Mouse (Mus musculus): Measurements from ENCODE around the gene Hspb2. TPM values are rescaled to one million over a fixed set of nuclear protein-coding genes. Genes with fewer than 3 reads are reported as not detected.

The Hspb2 gene
- polyA plus RNA-seq, 1 experiment, result not detected

GRCm38 (mm10) chr9:50761520-50762243, 9.5 kb upstream of the Hspb2 start:
- no peak for TF ChIP-seq GATA1 (IDR thresholded peaks at IDR 0.05; ENCODE audit: low read length)

- no peak for TF ChIP-seq GATA1 (IDR thresholded peaks at IDR 0.05; ENCODE audit: low read length)
Measured at GRCm38 (mm10) chr9:50756711-50757110, 4.6 kb upstream of the Hspb2 start.

GRCm38 (mm10) chr9:50753947-50754346, 1.8 kb upstream of the Hspb2 start:
- no peak for TF ChIP-seq GATA1 (IDR thresholded peaks at IDR 0.05; ENCODE audit: low read length)

GRCm38 (mm10) chr9:50752784-50753615, 846 bp upstream of the Hspb2 start:
- no peak for TF ChIP-seq GATA1 (IDR thresholded peaks at IDR 0.05; ENCODE audit: low read length)

GRCm38 (mm10) chr9:50751323-50751722, 831 bp downstream of the Hspb2 start, which contains the start of gene Cryab:
Gene Cryab (plus strand): TSS chr9:50751325.
- TF ChIP-seq GATA1 (IDR thresholded peaks at IDR 0.05; ENCODE audit: low read length), result no peak

- TF ChIP-seq GATA1 (IDR thresholded peaks at IDR 0.05; ENCODE audit: low read length), result no peak
Measured at GRCm38 (mm10) chr9:50750706-50751105, 1.4 kb downstream of the Hspb2 start.

- TF ChIP-seq GATA1 (IDR thresholded peaks at IDR 0.05; ENCODE audit: low read length), result no peak
Measured at GRCm38 (mm10) chr9:50746214-50746677, 5.9 kb downstream of the Hspb2 start, which contains the start of gene 2310030G06Rik. Gene 2310030G06Rik (minus strand): TSS chr9:50746536.

GRCm38 (mm10) chr9:50745806-50746205, 6.3 kb downstream of the Hspb2 start:
- no peak for TF ChIP-seq GATA1 (IDR thresholded peaks at IDR 0.05; ENCODE audit: low read length)

- no peak for TF ChIP-seq GATA1 (IDR thresholded peaks at IDR 0.05; ENCODE audit: low read length)
Measured at GRCm38 (mm10) chr9:50742744-50743143, 9.4 kb downstream of the Hspb2 start.

GRCm38 (mm10) chr9:50742261-50742660, 9.9 kb downstream of the Hspb2 start:
- no peak for TF ChIP-seq GATA1 (IDR thresholded peaks at IDR 0.05; ENCODE audit: low read length)

GRCm38 (mm10) chr9:50740867-50741784, 11.0 kb downstream of the Hspb2 start:
- TF ChIP-seq GATA1 (IDR thresholded peaks at IDR 0.05; ENCODE audit: low read length), result no peak

GRCm38 (mm10) chr9:50738914-50739870, 13.0 kb downstream of the Hspb2 start, which contains the start of gene Dixdc1:
Gene Dixdc1 (minus strand): TSS chr9:50739517.
- no peak for TF ChIP-seq GATA1 (IDR thresholded peaks at IDR 0.05; ENCODE audit: low read length)

GRCm38 (mm10) chr9:50734989-50735388, 17.2 kb downstream of the Hspb2 start:
- no peak for TF ChIP-seq GATA1 (IDR thresholded peaks at IDR 0.05; ENCODE audit: low read length)

- TF ChIP-seq GATA1 (IDR thresholded peaks at IDR 0.05; ENCODE audit: low read length), result no peak
Measured at GRCm38 (mm10) chr9:50732560-50732959, 19.6 kb downstream of the Hspb2 start.
